Mouse (Mus musculus) retina, postnatal 1 day (tissue): ENCODE data around the gene Qprt.

ENCODE experiments used
- DNase-seq: peaks from one replicate; pipeline ENCODE4 v3.0.0-alpha.2; 2012

The Qprt gene

GRCm38 (mm10) chr7:127121911-127122270, at the start of gene Qprt:
TSS of gene Qprt (minus strand) at chr7:127122226.
- no peak for DNase-seq

- no peak for DNase-seq
Measured at GRCm38 (mm10) chr7:127166501-127166900, 44.5 kb upstream of the Qprt start.

GRCm38 (mm10) chr7:127165607-127166493, 43.8 kb upstream of the Qprt start:
- DNase-seq, result no peak

- DNase-seq, result no peak
Measured at GRCm38 (mm10) chr7:127164002-127164401, 42.0 kb upstream of the Qprt start.

- no peak for DNase-seq
Measured at GRCm38 (mm10) chr7:127162546-127162945, 40.5 kb upstream of the Qprt start.

GRCm38 (mm10) chr7:127157548-127157947, 35.5 kb upstream of the Qprt start:
- no peak for DNase-seq

- DNase-seq, result no peak
Measured at GRCm38 (mm10) chr7:127153477-127153876, 31.5 kb upstream of the Qprt start.

GRCm38 (mm10) chr7:127152464-127152863, 30.4 kb upstream of the Qprt start:
- no peak for DNase-seq

- no peak for DNase-seq
Measured at GRCm38 (mm10) chr7:127147901-127148300, 25.9 kb upstream of the Qprt start.

GRCm38 (mm10) chr7:127146267-127146603, 24.2 kb upstream of the Qprt start:
- no peak for DNase-seq

- DNase-seq, result no peak
Measured at GRCm38 (mm10) chr7:127145387-127146266, 23.6 kb upstream of the Qprt start.

GRCm38 (mm10) chr7:127144412-127144811, 22.4 kb upstream of the Qprt start:
- DNase-seq, result no peak

GRCm38 (mm10) chr7:127142666-127143065, 20.6 kb upstream of the Qprt start:
- no peak for DNase-seq

GRCm38 (mm10) chr7:127142214-127142613, 20.2 kb upstream of the Qprt start:
- no peak for DNase-seq

- no peak for DNase-seq
Measured at GRCm38 (mm10) chr7:127140623-127141404, 18.8 kb upstream of the Qprt start.

- DNase-seq, result no peak
Measured at GRCm38 (mm10) chr7:127139562-127139961, 17.5 kb upstream of the Qprt start.

GRCm38 (mm10) chr7:127139100-127139499, 17.1 kb upstream of the Qprt start:
- DNase-seq, result no peak

- DNase-seq, result no peak
Measured at GRCm38 (mm10) chr7:127137262-127138017, 15.4 kb upstream of the Qprt start, which contains the start of gene Spn. TSS of gene Spn (minus strand) at chr7:127137823.

GRCm38 (mm10) chr7:127136181-127137071, 14.4 kb upstream of the Qprt start:
- DNase-seq, result no peak

- DNase-seq, result no peak
Measured at GRCm38 (mm10) chr7:127134821-127135447, 12.9 kb upstream of the Qprt start.

- no peak for DNase-seq
Measured at GRCm38 (mm10) chr7:127133125-127133524, 11.1 kb upstream of the Qprt start.
